Mouse (Mus musculus) MEL-GATA-1-ER (cell line): ENCODE data around the gene Serhl.
"Not testable (repeated sequence)": the region's sequence is repeated elsewhere in the genome, so short reads cannot be mapped to it uniquely, and the experiment has no call there.

ENCODE experiments used
- DNase-seq: peaks from one replicate; pipeline ENCODE4 v3.0.0-alpha.2; 2012; ENCODE audit warnings: low read depth; ENCODE audit errors: extremely low read depth

Serhl gene

DNA sequence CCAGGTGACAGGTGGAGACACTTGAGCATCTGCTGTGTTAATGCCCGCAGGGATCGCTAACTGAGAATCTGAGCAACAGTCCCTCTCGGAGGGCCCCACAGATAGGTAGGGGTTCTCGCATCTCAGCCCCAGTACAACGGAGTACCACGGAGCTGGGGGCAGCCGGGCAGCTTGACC lies at the start of gene Serhl:
Gene Serhl (plus strand): TSS at position 78 of the 177 bp plus-strand sequence.
- DNase-seq = no peak

DNA sequence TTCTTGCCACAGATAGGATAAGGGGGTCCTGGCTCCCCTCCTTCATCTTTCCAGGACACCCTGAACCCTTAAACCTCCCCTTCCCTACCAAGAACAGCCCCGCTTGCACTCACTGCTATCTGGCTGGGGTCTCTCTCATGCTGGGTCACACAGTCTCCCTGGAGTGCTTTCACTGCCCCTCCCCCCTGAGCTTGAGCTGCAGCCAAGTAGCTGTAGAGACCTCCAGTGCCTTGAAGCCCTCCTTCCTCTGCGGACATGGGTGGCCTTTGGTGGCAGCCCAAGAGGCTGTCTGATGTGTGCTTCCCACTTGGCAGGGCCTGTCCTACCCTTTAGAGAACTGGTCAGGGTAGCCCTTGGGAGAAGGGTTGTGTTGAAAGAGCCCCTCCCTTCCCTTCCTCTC lies 49.1 kb upstream of the Serhl start:
- no peak for DNase-seq

DNA sequence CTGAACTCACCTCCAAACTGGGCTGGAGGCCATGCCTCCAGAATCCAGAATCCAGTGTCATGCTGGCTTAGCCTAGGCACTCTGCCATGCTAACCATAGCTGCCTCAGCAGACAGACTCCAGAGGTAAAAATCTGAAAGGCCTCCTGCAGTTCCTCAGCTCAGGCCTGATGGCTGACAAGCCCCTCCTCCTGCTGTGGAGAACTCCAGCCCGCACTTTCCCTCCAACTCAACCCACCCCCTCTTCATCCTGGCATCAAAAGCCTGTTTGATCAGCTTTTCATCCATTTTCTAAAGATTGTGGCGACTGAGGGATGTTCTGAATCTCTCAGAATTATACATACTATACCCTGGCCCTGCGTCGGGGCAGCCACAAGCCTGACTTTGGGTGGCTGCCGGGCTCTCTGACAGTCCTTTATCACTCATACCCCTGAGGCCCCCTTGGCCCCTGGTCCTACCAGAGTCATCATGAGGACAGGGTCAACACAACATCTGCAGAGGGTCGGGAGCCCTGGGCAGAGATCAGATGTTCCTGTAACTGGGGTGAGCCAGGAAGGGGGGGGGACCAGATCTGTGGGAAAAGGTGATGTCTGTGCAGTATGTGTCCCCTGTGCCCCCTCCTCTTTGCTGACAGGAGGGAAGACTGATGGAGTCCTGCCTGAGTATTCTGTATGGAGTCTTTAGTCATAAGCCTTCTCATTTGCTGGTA lies 46.5 kb upstream of the Serhl start:
- DNase-seq = no peak

DNA sequence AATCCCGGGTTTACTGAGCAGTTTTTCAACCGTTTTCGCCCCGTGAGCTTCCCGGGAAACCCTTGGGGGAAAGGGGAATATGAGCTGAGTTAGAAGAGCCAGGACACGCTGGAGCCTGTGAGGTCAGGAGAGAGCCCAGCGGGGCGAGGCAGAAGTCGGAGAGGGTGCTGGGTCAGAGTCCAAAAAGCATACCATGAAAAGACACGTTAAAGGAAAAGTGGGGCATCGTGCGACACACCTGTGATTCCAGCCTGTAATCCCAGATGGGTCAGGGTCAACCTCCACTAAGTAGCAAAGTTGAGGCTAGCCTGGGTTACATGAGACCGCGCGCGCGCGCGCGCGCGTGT lies 46.0 kb upstream of the Serhl start:
- DNase-seq = no peak

DNA sequence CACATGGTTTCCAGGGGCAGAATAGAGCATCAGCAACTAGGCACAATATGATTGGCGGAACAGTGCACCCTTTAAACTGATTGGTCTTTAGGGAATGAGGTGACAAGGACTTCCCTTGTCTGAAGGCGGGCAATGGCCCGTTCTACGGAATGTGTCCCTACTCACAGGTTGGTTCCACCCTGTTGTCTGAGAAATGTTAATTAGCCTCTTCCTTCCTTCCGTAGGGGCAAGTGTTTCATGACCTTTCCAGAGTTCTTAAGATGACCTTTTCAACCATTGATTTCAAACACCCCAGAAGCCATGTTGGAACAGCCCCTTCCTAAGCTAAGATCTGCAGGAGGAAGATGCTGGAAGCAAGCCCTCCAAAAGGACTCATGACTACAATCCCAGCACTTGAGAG lies 43.7 kb upstream of the Serhl start:
- not testable (repeated sequence) for DNase-seq

DNA sequence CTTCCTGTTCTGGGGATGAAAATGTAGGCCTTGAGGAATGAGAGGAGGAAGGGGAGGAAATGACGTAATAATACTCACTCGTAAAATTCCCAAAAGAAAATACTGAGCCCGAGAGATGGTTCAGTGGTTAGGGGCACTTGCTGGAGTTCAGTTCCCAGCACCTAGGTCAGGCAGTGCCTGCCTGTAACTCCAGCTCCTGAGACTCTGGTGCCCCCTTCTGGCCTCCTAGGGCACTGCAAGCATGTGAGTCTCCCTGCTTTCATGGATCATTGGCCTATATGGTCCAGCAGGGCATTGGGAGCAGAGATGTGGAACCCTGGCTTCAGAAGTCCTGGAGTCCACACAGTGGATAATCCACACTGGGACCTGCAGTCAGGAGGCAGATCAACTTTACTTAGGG lies 43.0 kb upstream of the Serhl start:
- no peak for DNase-seq

DNA sequence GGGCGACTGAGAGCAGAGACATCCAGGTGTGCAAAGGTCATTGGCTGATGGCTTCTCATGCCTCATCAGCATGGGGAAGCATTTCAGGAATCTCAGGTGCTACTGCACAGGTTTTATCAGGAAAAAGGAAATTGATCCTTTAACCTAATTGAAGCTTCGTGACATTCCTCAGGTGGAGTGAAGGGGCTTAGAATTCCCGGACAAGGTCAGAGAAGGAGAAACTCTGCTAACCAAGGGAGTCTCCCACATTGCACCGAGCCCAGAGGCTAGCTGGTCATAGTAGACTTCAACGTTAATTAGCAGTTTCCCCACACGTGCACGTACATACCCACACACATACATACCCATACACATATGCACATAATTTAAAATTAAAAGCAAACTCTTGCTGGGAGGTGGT lies 42.6 kb upstream of the Serhl start:
- no peak for DNase-seq

DNA sequence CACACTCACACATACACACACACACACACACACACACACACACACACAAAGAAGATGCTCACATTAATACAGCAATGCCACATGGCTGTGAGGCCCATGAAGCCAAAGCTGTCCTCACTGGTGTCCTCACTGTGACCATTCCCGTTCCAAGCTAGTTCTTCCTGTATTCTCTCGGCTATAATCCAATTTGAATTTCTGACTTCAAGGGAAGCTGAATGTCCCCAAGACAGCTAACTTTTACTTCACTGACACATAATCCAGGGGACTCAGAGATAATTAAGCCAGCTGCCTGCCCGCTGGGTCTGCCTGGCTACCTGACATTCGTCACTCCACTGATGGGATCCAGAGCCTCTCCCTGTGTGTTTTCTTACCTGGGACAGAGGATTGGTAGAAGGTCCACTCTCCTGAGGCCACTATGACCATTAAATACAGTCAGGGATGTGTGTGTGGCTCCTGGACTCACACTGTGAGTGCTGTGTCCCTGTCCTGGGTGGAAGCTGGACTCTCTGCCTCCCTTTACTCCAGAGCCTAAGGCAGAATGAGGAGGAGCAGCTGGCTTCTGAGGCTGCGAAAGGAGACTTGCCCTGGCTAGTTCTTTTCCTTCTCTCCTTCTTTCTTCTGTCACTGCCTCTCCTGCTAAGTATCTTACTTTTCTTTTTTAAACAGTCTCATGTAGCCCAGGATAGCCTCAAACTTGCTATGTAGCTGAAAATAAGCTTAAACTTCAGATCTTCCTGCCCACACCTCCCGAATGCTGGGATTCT lies 36.8 kb upstream of the Serhl start:
- no peak for DNase-seq

DNA sequence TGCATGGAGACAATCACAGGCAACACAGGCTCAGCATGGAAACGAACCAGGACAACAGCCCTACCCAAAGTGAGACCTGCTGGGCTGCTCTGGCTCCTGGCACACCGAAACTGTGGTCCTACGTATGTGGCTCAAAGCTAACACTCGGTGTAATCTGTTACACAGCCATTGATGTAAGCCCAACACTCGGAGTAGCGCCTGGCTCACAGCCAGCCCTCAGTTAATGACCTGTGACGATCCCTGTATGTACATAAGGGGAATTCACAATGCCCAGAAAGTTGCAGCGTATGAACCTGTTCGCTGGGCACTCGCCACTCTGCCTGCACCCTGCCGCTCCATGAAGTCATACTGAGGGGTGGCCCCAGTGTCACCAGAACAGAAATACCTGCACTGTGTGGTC lies 36.0 kb upstream of the Serhl start:
- no peak for DNase-seq

DNA sequence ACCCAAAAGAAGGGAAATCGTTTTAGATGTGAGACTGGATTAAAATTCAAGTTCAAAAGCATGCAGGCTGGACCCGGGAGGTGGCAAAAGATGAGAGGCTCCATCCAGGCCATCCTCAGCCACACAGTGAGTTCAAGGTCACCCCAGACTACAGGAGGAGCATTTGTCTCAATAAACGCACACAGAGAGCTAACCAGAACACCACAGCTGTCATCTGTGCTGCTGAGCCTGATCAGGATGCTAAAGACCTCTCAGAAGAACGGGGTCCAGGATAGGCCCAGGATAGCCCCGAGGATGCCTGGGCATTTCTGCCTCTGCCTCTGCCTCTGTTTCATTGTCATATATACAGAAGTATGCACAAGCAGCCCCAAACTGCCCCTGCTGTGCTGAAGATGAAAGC lies 33.7 kb upstream of the Serhl start:
- DNase-seq = no peak

DNA sequence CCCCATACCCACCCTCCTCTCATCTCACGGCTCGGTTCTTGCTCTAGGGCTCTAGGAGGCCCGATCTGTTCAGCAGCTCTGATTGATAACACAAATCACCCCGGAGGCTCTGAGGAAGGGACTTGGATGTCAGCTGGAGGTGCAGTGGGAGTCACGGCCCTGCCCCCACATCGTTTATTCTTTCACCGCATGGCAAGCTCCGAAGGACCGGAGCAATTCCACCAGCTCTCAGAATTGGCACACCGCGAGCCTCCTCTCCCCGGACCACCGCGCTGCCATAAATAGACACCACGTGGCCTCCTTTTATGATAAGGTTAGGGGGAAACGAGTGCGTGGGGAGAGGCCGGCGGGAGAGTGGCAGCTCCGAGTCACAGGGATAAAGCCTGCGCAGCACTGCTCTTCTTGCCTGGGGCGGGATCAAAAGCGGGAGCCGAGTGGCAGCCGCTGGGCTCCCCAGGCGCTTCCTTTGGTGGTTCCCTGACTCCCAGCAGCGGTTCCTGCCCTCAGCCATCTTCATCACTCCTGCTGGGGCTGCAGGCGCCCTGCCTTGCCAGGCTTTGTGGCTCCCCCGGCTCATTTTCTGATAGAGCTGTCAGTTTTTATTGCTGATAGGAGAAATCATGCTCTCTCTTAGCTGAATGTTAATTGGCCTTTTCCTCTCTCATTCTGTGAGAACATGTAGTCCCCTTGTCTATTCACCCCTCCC lies 32.8 kb upstream of the Serhl start:
- DNase-seq = no peak

DNA sequence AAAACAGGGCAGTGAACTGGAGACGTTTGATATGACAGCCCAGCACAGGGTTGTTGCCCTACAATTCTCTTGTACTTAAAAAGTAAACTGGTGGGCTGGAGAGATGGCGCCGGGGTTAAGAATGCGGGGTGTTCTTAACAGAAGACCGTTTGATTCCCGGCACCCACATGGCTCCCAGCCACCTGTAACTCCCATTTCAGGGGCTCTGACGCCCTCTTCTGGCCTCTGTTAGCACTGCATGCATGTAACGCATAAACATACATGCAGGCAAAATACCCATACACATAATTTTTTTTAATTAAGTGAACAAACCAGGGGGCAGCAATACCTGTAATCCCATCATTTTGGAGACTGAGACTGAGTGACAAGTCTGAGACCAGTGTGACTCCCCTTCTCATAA lies 31.8 kb upstream of the Serhl start:
- no peak for DNase-seq

DNA sequence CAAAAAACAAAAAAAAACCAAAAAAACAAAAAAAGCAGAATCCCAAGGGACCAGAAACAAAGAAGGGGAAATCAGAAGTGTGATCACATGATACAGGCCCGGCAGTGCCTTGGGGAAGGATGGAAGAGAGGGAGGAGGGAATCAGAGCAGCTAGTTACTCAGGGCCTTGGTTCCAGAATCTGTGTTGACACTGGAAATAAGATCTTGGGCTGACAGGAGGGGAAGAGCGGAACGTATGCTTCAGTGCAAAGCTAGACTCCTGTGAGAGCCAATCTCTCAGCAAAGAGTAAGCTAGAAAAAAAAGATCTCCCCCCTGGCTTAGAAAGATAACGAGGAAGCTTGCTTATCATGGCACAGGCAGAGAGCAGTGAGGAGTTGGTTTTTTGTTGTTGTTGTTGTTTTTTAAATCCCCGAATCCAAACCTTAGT lies 30.1 kb upstream of the Serhl start:
- peak; percentile 47 for DNase-seq

DNA sequence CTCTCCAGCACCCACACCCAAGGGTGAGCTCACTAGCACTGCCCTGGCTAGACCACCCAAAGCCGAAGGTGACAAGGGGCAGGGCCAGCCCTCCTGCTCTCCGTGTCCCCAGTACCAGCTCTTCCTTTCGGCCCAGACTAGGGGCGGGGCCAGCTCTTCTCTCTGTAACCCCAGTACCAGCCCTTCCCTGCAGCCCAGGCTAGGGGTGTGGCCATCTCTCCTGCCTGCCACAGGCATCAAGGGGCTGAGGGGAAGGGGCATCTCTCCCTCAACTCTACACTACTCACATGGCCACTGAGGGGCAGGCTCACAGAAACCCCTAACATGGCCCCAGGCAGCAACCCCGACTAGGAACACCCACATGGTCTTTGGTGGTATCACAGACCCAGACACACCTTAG lies 27.6 kb upstream of the Serhl start:
- no peak for DNase-seq

DNA sequence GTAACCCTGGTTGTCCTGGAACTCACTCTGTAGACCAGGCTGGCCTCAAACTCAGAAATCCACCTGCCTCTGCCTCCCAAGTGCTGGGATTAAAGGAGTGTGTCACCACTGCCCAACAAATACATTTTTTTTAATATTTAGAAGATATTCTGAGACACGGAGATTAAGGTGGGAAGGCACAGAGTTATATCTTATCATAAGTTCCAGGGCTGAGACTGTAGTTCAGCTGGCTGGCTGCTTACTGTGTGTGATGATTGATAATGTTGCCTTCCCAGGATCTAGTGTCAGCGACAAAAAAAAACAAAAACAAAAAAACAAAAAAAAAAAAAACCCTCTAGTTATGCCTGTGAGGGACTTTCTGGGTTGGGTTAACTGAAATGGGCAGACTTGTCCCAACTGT lies 26.7 kb upstream of the Serhl start:
- not testable (repeated sequence) for DNase-seq

DNA sequence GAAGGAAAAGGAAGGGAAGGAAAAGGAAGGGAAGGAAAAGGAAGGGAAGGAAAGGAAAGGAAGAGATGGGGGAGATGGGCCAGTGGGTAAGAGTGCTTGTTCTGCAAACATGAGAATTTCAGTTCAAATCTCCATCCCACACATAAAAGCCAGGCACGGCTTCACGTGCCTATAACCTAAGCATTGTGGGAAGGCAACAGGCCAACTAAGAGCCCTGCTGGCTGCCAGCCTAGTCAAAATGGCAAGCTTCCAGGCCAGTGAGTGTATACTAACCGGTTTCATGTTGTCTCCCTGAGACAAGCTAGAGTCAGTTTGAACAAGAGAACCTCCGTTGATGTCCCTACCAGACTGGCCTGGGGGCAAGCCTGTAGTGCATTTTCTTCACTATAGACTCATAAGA lies 23.8 kb upstream of the Serhl start:
- DNase-seq = no peak

DNA sequence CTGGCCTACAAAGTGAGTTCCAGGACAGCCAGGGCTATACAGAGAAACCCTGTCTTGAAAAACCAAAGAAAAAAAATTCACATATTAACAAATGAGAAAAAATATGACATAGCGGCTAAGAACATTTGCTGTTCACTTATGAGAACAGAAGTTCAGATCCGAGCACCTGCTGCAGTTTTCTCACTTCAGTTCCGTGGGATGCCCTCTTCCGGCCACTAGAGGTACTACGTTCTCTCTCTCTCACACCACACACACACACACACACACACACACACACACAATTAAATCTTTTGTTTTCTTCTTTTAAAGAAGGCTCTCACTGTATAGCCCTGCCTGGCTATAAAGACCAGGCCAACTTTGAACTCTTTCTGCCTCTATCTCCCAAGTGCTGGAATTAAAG lies 21.0 kb upstream of the Serhl start:
- no peak for DNase-seq

DNA sequence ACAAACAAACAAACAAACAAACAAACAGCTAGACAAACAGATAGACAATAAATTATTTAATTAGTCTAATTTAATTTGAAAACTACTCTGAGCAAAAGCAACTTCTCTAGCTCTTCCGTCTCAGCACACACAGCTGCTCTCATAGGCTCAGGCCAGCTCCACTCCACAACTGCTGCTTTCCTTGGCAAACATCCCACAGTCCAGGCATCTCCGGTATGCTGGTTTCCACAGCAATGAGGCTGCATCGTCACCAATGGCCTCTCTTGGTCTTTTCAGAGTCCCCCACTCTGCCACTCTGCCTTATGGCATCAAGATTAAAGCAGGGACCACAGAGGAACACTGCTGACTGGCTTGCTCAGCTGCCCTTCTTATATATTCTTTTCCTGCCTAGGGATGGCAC lies 18.4 kb upstream of the Serhl start:
- no peak for DNase-seq

DNA sequence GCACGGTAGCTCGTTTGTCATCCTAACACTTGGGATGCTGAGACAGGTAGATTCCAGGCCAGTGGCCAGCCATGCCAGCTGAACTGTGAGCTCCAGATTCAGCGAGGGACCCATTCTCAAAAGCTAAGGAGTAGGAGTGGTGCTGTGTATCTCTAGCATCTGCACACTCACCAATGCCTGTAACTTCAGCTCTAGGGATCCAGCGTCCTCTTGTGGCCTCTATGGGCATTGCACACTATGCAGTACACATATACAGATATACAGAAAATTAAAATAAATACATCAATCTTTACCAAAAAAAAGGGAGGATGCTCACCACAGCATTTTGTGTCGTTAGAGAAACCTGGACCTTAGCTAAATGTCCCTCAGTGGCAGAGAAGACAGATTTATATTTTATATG lies 17.6 kb upstream of the Serhl start:
- no peak for DNase-seq

DNA sequence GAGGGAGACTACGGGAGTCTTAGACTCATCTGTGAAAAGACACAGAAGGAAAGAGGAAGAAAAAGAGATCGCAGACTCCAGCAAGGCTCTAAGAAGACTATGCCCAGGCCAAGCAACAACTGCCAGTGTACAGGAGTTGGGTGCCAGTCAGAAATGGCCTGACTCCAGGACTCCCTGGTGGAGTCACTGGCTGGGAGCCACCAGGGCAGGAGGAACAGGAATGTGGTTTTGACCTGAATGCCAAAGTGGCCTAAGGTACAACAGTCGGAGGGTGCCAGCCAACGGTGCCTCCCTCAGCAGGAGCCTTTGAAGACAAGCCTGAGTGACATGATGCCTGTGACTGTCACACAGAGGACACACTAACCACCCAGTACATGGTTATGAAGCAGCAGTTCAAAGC lies 15.1 kb upstream of the Serhl start:
- DNase-seq = no peak

DNA sequence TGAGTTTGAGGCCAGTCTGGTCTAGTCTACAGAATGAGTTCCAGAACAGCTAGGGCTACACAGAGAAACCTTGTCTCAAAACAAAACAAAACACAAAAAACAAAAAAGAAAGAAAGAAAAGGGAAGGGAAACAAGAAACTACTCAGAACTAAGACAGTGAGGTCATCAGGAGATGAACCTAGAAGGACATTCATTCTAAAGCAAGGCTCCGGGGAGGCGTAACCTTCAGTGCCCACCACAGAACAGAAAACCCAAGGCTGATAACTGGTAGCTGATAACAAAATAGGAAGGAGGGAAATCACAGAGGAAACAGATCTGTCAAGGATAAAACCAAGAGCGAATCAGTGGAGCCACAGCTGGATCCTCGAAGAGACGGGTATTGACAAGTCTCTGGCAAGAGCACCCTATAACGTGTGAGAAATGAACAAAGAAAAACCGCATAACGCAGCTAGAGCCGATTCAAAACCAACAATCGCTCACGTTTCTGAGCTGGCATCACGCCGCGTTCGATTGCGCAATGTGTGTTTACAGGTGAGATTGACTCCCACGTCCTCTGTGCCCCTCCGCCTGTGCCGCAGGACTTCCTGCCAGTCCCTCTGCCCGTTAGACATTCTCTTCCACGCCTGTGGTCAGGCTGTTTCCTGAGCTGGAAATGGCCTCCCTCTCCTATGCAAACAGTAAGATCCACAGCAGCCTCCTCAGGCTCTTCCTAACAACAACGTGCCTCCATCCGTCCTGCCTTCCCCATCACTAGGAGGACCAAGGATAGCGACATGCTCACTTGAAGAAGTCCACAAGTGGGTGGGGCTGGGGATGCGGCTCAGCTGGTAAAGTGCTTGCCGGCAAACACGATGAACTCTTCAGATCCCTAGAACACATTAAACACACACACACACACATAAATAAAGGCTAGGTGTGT lies 13.4 kb upstream of the Serhl start:
- DNase-seq = no peak

DNA sequence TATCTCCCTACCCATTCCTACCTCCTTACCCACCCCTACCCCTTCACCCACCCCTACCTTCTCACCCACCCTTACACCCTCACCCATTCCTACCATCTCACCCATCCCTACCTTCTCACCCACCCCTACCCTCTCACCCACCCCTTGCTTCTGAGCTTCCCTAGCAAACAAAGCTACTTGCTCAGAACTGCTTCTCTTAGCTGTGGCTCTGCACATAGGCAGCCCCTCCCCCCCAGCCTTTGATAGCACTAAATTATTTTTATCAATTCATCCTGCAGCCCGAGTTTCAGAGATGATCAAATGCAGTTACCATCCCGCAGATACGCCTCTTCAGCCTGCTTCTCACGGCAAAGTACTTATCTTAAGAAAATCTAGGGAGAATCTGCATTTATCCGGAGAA lies 5.8 kb upstream of the Serhl start:
- DNase-seq = no peak
